Mouse (Mus musculus) kidney, embryonic 14.5 days (tissue): ENCODE data around the gene Rad9a. TPM values are rescaled to one million over a fixed set of nuclear protein-coding genes. Genes with fewer than 3 reads are reported as not detected.

Experiments used
- ATAC-seq: fragments of 200-750 bp; cut with Nextera tagmentation; 2 replicates; pipeline ENCODE4 v1.8.0; 2017; ENCODE audit warnings: moderate number of reproducible peaks, mild to moderate bottlenecking, moderate TSS enrichment, moderate library complexity; ENCODE audit not compliant: low FRiP score, low TSS enrichment
- H3K27ac ChIP-seq: fragments of 300-500 bp; sonication (generic); 2 replicates; pipeline ENCODE4 v1.5.1; 2014; ENCODE audit warnings: low read depth, mild to moderate bottlenecking, low read length, moderate library complexity, mixed read lengths
- H3K27me3 ChIP-seq: fragments of 300-500 bp; sonication (generic); 2 replicates; pipeline ENCODE4 v1.6.1; 2014; ENCODE audit warnings: mild to moderate bottlenecking, low read length; ENCODE audit not compliant: control insufficient read depth, insufficient read depth
- H3K36me3 ChIP-seq: fragments of 300-500 bp; sonication (generic); 2 replicates; pipeline ENCODE4 v1.6.1; 2014; ENCODE audit warnings: low read length, mixed read lengths; ENCODE audit not compliant: control insufficient read depth, insufficient read depth
- H3K4me1 ChIP-seq: fragments of 300-500 bp; sonication (generic); 2 replicates; pipeline ENCODE4 v1.6.1; 2014; ENCODE audit warnings: low read length, mixed read lengths; ENCODE audit not compliant: control insufficient read depth, insufficient read depth
- H3K4me2 ChIP-seq: fragments of 300-500 bp; sonication (generic); replicated peaks from 2 replicates; pipeline ENCODE4 v1.6.1; 2014; ENCODE audit warnings: low read depth, mild to moderate bottlenecking, low read length
- H3K4me3 ChIP-seq: fragments of 300-500 bp; sonication (generic); 2 replicates; pipeline ENCODE4 v1.5.1; 2014; ENCODE audit warnings: mild to moderate bottlenecking, low read length
- H3K9ac ChIP-seq: fragments of 300-500 bp; sonication (generic); 2 replicates; pipeline ENCODE4 v1.6.1; 2014; ENCODE audit warnings: low read depth, mild to moderate bottlenecking, low read length, moderate library complexity
- H3K9me3 ChIP-seq: fragments of 300-500 bp; sonication (generic); 2 replicates; pipeline ENCODE4 v1.6.1; 2016; ENCODE audit warnings: low read length; ENCODE audit not compliant: control insufficient read depth
- WGBS: fragments of 180-500 bp; shearing (Covaris S2); extraction: QIAGEN DNeasy Blood & Tissue Kit; methylation state at CpG from one replicate; pipeline ENCODE4 v1.1.7; 2014; 5-methylcytosine and 5-hydroxymethylcytosine counted together
- polyA plus RNA-seq: library from polyadenylated mRNA; unstranded; fragments of >200 nt; fragmentation: Nextera tagmentation; extraction: Ambion mirVana; gene quantifications from 2 replicates; pipeline ENCODE4 v1.2.1, GENCODE M21; 2014

Gene Rad9a
- polyA plus RNA-seq, 1 experiment from 2014 or later: 39.5 TPM

- peak within 1 kb of the TSS; percentile 46 for H3K4me3 ChIP-seq
Measured at GRCm38 (mm10) chr19:4231253-4232185, 30.1 kb upstream of the Rad9a start, which contains the start of gene Pold4. Pold4 (plus strand) TSS chr19:4231899.

GRCm38 (mm10) chr19:4230415-4230814 lies 29.0 kb upstream of the Rad9a start:
- Histone ChIP-seq H3K9ac (no peak overlapping the region), H3K4me3 (no peak overlapping the region), H3K27ac (peak overlapping the region; percentile 65; the same call in 1 of the 2 replicates), H3K4me1 (peaks cover 23% of the 10 kb centered on the region), H3K9me3 (no peaks in the 10 kb centered on the region), H3K4me2 (no peak overlapping the region), H3K36me3 (no peaks in the 10 kb centered on the region), H3K27me3 (no peaks in the 10 kb centered on the region)
- ATAC-seq: no peak
- WGBS: 49% methylated on average over 8 of the region's 8 CpGs

More at GRCm38 (mm10) chr19:4231253-4232185, 30.1 kb upstream of the Rad9a start, which contains the start of gene Pold4:
- Histone ChIP-seq H3K27me3 (no peaks in the 10 kb centered on the region), H3K9ac (peak within 1 kb of the TSS; percentile 44; the same call in 1 of the 2 replicates), H3K4me2 (peak within 1 kb of the TSS; percentile 51), H3K9me3 (no peaks in the 10 kb centered on the region), H3K27ac (peak within 1 kb of the TSS; percentile 75), H3K36me3 (no peaks in the 10 kb centered on the region), H3K4me1 (peaks cover 23% of the 10 kb centered on the region)
- WGBS: 9% methylated on average over 26 of the region's 26 CpGs
- ATAC-seq: peak; percentile 82

- H3K4me1 ChIP-seq: peaks cover 23% of the 10 kb centered on the region
- WGBS: 25% methylated on average over 9 of the region's 9 CpGs
- no peak overlapping the region for H3K4me3 ChIP-seq
- H3K36me3 ChIP-seq: no peaks in the 10 kb centered on the region
- no peak overlapping the region; the same call in 1 of the 2 replicates for H3K27ac ChIP-seq
- 0 out of 2 replicates have a peak overlapping the region, but pooled peaks have one; percentile 8 for H3K4me2 ChIP-seq
- H3K27me3 ChIP-seq: no peaks in the 10 kb centered on the region
- H3K9me3 ChIP-seq: no peaks in the 10 kb centered on the region
- H3K9ac ChIP-seq: no peak overlapping the region; the same call in 1 of the 2 replicates
- ATAC-seq: peak; percentile 53
Measured at GRCm38 (mm10) chr19:4229451-4230076, 28.1 kb upstream of the Rad9a start.

- 78% methylated on average over 4 of the region's 4 CpGs for WGBS
- Histone ChIP-seq H3K4me2 (no peak overlapping the region), H3K27me3 (no peaks in the 10 kb centered on the region), H3K27ac (no peak overlapping the region), H3K9me3 (no peaks in the 10 kb centered on the region), H3K36me3 (no peaks in the 10 kb centered on the region), H3K4me3 (no peak overlapping the region), H3K4me1 (peaks cover 23% of the 10 kb centered on the region), H3K9ac (no peak overlapping the region)
- ATAC-seq: no peak
Measured at GRCm38 (mm10) chr19:4228891-4229290, 27.4 kb upstream of the Rad9a start.

GRCm38 (mm10) chr19:4227894-4228678 lies 26.6 kb upstream of the Rad9a start:
- ATAC-seq: peak; percentile 22; the same call in 1 of the 2 replicates
- no peak overlapping the region for H3K4me2 ChIP-seq
- H3K27ac ChIP-seq: no peak overlapping the region
- WGBS: 24% methylated on average over 8 of the region's 8 CpGs
- no peak overlapping the region for H3K9ac ChIP-seq
- peaks cover 23% of the 10 kb centered on the region for H3K4me1 ChIP-seq
- no peaks in the 10 kb centered on the region for H3K27me3 ChIP-seq
- no peak overlapping the region for H3K4me3 ChIP-seq
- H3K9me3 ChIP-seq: no peaks in the 10 kb centered on the region
- no peaks in the 10 kb centered on the region for H3K36me3 ChIP-seq

- Histone ChIP-seq H3K4me1 (peaks cover 24% of the 10 kb centered on the region), H3K27ac (no peak overlapping the region), H3K9ac (no peak overlapping the region), H3K36me3 (peaks cover 1% of the 10 kb centered on the region; the same call in 1 of the 2 replicates), H3K27me3 (no peaks in the 10 kb centered on the region), H3K9me3 (no peaks in the 10 kb centered on the region), H3K4me2 (no peak overlapping the region), H3K4me3 (no peak overlapping the region)
- no peak for ATAC-seq
- 74% methylated on average over 5 of the region's 5 CpGs for WGBS
Measured at GRCm38 (mm10) chr19:4227446-4227845, 26.0 kb upstream of the Rad9a start.

- Histone ChIP-seq H3K9me3 (no peaks in the 10 kb centered on the region), H3K4me1 (peaks cover 28% of the 10 kb centered on the region), H3K27ac (no peak overlapping the region), H3K9ac (no peak overlapping the region), H3K4me3 (no peak overlapping the region), H3K4me2 (no peak overlapping the region), H3K27me3 (no peaks in the 10 kb centered on the region), H3K36me3 (peaks cover 5% of the 10 kb centered on the region; the same call in 1 of the 2 replicates)
- ATAC-seq: no peak
- WGBS: 92% methylated on average over 7 of the region's 7 CpGs
Measured at GRCm38 (mm10) chr19:4226779-4227178, 25.3 kb upstream of the Rad9a start.

- 59% methylated on average over 11 of the region's 11 CpGs for WGBS
- Histone ChIP-seq H3K27me3 (no peaks in the 10 kb centered on the region), H3K4me3 (no peak overlapping the region), H3K36me3 (peaks cover 5% of the 10 kb centered on the region; the same call in 1 of the 2 replicates), H3K4me2 (no peak overlapping the region), H3K9ac (no peak overlapping the region), H3K4me1 (peaks cover 32% of the 10 kb centered on the region), H3K9me3 (no peaks in the 10 kb centered on the region), H3K27ac (peak overlapping the region; percentile 47; the same call in 1 of the 2 replicates)
- ATAC-seq: no peak
Measured at GRCm38 (mm10) chr19:4222165-4222564, 20.7 kb upstream of the Rad9a start.
